Mouse (Mus musculus): ENCODE measurements around the gene Gnb4.

Gene Gnb4

DNA sequence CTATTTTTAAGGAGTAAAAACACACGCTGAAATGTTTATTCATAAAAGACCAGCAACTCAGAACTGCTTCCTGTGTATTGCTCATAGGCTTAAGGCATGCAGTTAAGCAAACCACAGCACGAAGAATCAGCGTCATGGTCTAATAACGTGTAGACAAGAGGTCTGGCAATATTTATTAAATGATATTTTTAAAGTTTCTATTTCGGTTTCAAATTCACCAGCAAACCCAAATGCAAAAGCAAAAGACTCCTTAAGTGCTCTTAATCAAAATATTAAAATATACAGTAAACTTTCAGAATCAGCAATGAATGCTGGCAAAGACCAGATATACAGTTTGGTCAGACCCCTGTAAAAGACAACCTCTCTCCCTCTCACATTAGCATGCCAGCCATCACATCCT, 1.0 kb downstream of the Gnb4 start:
- DNase-seq (ENCODE audit: low read depth, low spot score) = peak; percentile 12

GRCm38 (mm10) chr3:32614786-32615185, 1.6 kb downstream of the Gnb4 start:
- DNase-seq (ENCODE audit: low read depth, low spot score) = no peak

DNA sequence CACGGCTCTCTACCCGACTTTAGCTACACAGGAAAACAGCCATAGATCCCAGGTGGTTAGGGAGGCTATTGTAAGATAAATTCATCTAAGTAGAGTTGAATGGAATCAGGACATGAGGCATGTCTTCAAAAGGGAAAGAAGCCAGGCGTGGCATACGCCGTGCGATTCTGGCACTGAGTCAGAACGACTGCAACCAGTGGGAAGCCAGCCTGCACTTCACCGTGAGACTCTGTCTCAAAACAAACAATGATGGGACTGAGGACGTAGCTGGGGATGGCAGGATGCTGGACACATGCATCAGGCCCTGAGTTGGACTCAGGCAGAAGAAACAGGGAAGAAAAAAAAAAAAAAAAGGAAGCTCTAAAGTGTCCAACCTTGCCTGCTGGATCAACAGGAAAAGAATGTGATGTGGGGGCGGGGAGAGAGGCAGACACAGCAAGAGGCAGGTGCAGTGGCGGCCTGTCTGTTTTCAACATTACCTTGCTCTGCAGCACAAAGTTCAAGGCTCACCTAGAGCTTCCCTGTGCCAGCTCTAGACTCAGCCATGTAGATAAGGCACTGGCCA, 4.7 kb downstream of the Gnb4 start:
- DNase-seq (ENCODE audit: low read depth, low spot score) = no peak

- DNase-seq (ENCODE audit: low read depth, low spot score) = no peak
These were observed 5.8 kb downstream of the Gnb4 start for GRCm38 (mm10) chr3:32610560-32610959.

DNA sequence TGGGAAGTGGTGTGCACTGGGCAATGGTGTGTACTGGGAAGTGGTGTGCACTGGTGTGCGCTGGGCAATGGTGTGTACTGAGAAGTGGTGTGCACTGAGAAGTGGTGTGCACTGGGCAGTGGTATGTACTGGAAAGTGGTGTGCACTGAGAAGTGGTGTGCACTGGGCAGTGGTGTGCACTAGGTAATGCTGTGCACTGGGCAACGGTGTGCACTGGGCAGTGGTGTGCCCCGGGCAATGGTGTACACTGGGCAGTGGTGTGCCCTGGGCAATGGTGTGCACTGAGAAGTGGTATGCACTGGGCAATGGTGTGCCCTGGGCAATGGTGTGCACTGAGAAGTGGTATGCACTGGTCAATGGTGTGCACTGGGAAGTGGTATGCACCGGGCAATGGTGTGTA, 7.2 kb downstream of the Gnb4 start:
- DNase-seq (ENCODE audit: low read depth, low spot score) = no peak

- no peak for DNase-seq (ENCODE audit: low read depth, low spot score)
These were observed 15.3 kb downstream of the Gnb4 start for GRCm38 (mm10) chr3:32601055-32601454.

GRCm38 (mm10) chr3:32599328-32599727, 17.1 kb downstream of the Gnb4 start:
- no peak for DNase-seq (ENCODE audit: low read depth, low spot score)

DNA sequence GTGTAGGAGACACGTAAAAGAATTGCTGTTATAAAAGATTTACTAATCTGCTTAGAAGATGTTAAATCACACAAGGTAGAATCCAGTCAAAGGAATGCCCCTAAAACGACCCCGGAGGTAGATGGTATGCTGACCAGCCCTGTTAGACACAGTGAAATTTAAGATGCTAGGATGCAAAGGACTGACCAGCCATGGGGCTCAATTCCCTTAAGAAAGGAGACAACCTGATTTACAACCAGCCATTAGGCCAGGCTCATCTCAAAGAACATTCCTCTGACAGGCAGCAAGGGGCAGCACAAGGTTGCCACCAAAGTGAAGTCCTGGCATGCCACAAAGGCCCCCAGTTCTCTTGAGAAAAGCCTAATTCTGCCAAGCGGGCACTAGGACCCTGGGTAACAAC, 21.3 kb downstream of the Gnb4 start:
- DNase-seq (ENCODE audit: low read depth, low spot score) = no peak

GRCm38 (mm10) chr3:32586274-32586673, 30.1 kb downstream of the Gnb4 start:
- no peak for DNase-seq (ENCODE audit: low read depth, low spot score)

GRCm38 (mm10) chr3:32583489-32583888, 32.9 kb downstream of the Gnb4 start:
- DNase-seq (ENCODE audit: low read depth, low spot score) = no peak

GRCm38 (mm10) chr3:32581911-32582310, 34.5 kb downstream of the Gnb4 start:
- no peak for DNase-seq (ENCODE audit: low read depth, low spot score)

- no peak for DNase-seq (ENCODE audit: low read depth, low spot score)
These were observed 35.6 kb downstream of the Gnb4 start for GRCm38 (mm10) chr3:32580738-32581137.

GRCm38 (mm10) chr3:32578772-32579171, 37.6 kb downstream of the Gnb4 start:
- no peak for DNase-seq (ENCODE audit: low read depth, low spot score)

DNA sequence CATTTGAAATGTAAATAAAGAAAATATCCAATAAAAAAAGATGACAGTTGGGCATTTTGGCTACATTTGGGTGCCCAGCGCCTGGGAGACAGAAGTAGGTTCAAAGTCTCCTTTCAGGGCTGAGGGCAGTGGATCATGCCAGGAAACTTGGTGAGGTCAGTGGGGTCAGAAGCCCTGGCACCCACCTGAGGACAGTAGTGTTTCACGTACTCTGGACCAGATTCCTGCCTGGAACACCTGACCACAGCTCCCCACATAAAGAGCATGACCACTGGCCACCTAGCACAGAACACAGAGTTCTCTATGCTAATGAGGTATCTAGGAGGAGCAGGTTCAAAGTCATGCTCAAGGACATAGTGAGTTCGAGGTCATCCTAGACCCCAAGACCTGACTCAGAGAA, 41.2 kb downstream of the Gnb4 start:
- no peak for DNase-seq (ENCODE audit: low read depth, low spot score)

DNA sequence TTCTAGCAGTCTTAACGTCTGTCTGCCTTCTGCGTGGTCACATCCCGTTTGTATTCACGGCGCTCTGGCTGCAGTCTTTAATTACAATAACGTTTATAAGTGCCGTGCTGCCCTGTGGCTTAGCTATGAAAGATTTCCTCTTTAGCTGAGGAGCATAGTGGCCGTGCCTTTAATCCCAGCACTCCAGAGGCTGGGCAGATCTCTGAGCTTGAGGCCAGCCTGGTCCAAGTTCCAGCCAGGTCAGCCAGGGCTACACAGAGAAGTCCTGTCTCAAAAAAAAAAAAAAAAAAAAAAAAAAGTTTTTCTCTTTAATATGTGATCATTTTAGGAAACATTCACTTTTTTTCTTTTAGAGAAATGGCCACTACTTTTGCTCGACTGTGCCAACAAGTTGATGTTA, 42.5 kb downstream of the Gnb4 start:
- DNase-seq (ENCODE audit: low read depth, low spot score) = no peak

DNA sequence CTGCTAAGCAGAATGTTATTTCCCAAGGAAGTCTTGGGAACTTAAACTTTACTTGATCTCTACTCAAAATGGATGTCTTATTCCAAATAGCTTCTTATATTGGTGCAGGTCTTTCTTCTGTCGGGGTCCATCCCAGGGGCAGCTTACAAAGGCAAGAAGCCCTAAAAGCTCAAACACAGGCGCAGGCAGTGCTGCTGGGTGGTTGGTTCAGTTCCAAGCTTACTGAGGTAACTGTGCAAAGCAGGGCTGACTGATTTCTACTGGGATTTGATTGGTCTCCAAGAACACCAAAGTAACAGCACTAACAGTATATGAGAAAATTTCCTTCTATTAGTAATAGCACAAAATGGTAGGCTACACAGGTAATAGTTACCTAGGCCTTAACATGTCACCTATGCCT, 43.3 kb downstream of the Gnb4 start:
- DNase-seq (ENCODE audit: low read depth, low spot score) = no peak

- DNase-seq (ENCODE audit: low read depth, low spot score) = no peak
These were observed 53.0 kb downstream of the Gnb4 start for GRCm38 (mm10) chr3:32563401-32563800.

GRCm38 (mm10) chr3:32553061-32553460, 63.3 kb downstream of the Gnb4 start:
- DNase-seq (ENCODE audit: low read depth, low spot score) = no peak

DNA sequence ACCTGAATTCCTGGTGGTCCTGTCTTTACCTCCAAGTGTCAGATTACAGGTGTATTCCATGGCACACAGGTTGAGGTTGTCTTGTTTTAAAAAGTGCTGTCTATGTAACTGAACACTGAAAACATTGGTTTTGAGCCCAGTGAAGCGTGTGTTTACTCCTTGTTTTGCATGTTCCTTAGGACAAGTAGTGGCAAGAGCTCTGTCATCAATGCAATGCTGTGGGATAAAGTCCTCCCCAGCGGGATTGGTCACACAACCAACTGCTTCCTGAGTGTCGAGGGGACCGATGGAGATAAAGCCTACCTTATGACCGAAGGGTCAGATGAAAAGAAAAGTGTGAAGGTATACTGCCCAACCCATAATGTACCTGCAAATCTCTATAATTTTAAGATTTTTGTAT, 78.3 kb downstream of the Gnb4 start:
- DNase-seq (ENCODE audit: low read depth, low spot score) = no peak

GRCm38 (mm10) chr3:32537556-32537955, 78.8 kb downstream of the Gnb4 start:
- DNase-seq (ENCODE audit: low read depth, low spot score) = no peak

- no peak for DNase-seq (ENCODE audit: low read depth, low spot score)
These were observed 80.7 kb downstream of the Gnb4 start for GRCm38 (mm10) chr3:32535692-32536091.
